Mouse (Mus musculus): ENCODE data around the gene Reps2.

The Reps2 gene

GRCm38 (mm10) chrX:162589173-162589805, 54.2 kb downstream of the Reps2 start:
- no peak for DNase-seq (ENCODE audit: low read depth)

DNA sequence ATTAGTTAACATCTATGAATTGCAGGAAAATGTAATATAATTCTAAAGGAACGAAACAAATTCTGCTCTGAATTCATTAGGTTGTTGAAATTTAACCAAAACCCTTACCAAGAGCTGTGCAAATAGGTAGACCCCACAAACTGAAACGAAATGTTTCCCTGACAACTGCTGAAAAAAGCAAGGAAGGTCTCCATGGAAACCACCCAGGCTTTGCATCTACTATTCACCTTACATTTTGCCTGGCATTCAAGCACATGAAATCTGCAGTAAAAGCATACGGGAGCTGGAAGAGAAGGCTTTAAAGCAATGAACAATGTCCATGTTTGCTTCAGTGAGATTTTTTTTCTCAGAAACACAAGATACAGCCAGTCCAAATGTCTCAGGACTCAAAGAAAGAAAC, 59.1 kb downstream of the Reps2 start:
- DNase-seq (ENCODE audit: low read depth), result no peak

- DNase-seq (ENCODE audit: low read depth), result no peak
These were observed 62.9 kb downstream of the Reps2 start for GRCm38 (mm10) chrX:162580521-162580920.

DNA sequence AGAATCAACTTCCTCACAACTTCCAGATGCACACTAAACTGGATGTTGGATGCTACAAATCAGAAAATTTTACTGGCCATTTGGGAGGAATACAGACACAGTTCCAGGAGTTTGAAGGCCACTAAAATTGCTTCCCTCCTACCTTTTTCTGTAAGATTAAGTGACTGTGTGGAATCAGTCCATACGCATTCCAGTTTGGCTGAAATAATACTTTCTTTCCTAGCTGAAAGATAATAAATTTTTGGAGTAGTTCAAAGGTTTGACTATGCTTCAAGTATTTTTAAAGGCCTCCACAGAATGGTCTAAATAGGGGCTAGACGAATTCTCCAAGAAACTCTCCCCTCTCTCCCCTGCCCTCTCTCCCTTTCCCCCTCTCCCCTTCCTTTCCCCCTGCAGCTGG, 75.0 kb downstream of the Reps2 start:
- no peak for DNase-seq (ENCODE audit: low read depth)

DNA sequence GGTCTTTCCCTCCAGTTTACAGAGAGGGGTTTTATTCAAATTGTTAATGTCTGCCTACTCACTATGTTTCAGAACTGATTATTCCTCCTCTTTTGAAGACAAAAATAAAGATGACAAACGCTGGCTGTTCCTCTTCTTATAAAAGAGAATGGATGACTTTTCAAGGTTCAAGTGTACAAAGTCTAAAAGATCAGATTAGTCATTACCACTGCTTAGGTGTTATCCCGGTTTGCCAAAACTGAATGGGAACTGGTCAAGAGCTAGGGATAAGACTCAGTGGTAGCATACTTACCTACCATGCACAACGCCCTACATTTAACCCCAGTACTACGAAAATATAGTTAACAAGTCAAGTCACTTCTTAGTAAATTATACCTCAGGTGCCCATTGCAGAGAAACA, 77.9 kb downstream of the Reps2 start:
- DNase-seq (ENCODE audit: low read depth), result no peak

DNA sequence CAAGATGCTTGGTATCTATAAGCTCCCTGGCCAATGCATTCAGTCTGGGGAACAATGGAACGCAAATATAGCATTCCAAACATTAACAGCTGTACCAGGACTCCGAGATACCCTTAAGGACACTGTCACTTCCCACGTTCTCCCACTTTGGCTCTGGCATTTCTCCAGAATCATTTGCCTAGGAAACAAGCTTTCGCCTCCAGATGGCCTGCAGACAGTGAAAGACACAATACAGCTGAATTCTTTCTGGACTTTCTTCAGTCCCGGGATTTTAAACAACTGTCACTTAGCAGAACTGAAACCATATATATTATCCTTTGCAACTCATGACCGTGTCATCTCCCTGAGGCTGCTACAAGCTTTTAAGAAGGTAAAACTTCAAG, 87.0 kb downstream of the Reps2 start:
- DNase-seq (ENCODE audit: low read depth), result no peak

DNA sequence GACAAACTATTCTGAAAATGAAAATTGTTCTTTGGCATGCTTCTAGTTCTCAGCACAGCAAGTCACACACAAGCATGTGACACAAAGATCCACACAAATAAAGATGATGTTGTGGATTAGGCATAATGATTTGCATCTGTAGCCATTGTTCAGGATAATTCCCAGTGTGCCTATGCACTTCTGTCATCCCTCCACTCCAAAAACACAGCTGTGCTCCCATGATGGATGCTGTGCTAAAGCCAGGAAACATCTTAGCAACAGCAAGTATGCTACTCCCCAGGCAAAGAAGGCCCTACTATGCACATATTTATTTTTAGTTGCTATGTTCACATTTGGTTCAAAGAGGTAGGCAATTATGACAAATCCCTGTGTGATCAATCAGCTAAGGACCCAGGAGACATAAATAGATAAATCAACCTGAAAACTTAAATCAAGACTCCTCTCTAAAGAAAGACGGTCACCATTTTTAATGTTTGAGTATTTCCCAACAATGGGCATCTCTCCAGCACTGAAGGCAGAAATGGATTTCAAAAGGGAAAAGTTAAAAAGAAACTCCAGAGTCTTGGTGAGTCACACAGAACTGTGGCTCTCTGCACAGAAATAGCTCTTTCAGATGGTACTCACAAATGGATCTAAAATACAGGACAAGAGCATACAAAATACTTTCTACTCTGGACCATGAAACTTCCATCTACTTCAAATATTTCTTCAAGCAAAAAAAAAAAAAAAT, 87.6 kb downstream of the Reps2 start:
- DNase-seq (ENCODE audit: low read depth), result peak; percentile 40

GRCm38 (mm10) chrX:162554513-162554912, 88.9 kb downstream of the Reps2 start:
- DNase-seq (ENCODE audit: low read depth), result no peak

DNA sequence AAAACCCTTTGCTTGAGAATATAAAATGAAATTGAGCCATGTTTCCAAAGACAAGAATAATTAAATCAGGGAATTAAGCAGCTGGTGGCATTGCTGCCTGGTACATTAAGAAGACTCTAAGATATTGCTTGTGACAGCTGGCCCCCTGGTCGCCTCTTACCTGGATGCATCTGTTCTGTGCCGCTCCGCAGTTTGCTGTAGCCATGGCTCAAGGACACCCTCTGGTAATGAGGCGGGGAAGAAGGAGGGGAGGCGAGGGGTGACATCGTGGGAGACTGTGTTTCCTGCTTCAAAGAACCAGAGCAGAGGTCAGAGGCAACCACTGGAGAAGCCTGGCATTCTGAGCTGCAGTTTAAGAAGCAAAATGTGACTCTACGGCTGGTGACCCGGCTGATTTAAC, 91.1 kb downstream of the Reps2 start:
- no peak for DNase-seq (ENCODE audit: low read depth)

DNA sequence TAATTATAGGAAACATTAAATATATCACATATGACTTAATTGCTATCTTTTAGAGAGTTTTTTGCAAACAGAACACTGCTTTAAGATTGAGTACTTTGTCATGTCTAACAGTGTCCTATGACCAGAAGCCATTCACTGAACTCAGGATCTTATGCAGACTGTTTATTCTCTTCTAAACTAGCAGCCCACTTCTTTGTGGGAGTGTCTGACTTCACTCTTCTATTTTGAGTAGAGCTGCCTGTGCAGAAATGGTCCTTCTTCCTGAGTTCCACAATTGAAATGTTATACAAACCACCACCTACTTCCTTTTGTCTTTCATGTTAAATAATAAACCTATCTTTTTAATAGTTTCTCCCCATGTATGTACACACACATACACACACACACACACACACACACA, 98.4 kb downstream of the Reps2 start:
- no peak for DNase-seq (ENCODE audit: low read depth)

GRCm38 (mm10) chrX:162542576-162543227, 100.7 kb downstream of the Reps2 start:
- no peak for DNase-seq (ENCODE audit: low read depth)

DNA sequence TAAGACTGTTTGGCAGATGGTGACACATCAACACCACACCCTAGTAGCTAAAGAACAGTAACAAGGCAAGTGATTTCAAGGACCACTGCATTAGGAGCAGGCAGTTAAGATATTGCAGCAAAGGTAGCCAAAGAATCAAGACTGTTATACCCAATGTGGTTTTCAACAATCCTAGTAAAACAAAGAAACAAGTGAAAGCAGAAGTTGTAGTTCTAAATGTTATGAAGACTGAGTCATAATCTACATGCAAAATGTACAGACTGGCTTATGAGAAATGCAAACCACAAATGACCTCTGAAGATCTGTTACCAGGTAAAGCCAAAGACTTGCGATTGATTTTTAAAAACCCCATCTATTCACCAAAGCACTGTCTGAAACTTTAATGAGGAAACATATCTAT, 101.5 kb downstream of the Reps2 start:
- no peak for DNase-seq (ENCODE audit: low read depth)

DNA sequence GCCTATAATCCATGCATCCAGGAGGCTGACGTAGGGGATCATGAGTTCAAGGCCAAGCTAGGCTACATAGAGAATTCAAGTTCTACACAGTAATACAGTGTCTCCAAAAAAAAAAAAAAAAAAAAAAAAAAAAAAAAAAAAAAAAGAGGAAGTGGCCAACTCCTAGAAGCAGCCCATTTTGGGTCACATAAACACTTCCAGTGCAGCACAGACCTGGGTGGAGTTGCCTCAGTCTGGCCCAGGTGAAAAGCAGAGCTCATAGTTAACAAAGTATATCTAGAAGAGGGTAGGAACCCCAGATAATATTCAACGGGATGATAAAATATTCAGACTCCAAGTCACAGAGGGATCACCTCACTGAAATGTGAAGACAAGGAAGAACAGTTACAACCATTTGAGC, 112.4 kb downstream of the Reps2 start:
- no peak for DNase-seq (ENCODE audit: low read depth)

- DNase-seq (ENCODE audit: low read depth), result no peak
These were observed 116.2 kb downstream of the Reps2 start for GRCm38 (mm10) chrX:162527240-162527639.

DNA sequence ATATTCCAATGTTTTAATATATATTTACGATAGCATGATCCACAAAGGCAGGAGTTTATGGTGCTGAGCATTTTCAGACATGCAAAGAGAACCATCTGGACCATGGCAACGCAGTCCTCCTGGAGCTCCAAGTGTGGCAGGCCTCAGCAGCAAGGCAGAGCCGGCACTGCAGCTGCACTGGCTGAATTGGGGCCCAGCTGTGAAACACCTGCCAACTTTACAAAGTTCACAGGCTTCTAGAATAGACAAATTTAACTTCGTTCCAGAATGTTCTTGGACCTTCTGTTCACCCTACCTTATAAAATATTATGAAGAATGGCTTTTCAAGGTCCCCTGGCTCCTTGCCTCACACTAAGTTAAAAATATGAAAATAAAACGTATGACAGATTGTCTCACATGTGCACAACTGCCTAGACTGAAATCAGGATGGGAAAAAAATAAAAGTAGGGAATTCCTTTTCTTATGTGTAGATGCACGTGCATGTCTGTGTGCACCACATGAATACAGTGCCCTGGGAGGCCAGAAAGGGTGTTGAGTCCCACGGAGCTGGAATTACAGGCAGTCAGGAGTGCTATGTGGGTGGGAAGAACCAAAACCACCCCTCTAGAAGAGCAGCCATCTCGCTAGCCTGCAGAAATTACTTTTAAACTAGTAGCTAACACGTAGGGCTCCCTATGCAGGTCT, 121.5 kb downstream of the Reps2 start:
- no peak for DNase-seq (ENCODE audit: low read depth)

DNA sequence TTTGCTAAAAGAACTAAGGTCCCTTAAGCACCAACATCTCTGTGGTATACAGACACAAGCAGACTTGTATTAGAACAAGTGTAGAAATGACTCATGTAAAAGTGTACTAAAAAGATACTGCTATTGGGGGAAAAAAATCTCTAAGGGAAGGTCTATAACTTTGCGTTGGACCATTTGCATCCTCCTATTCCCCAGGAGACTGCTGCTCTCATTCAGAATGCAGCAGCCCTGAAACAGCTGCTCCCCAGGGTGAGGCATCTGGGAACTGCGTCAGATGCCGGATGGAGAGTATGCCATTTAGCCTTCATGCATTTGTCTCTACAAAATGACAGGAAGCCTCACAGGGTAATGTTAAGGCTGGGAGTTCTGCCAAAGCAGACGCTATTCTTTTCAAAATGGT, 122.3 kb downstream of the Reps2 start:
- DNase-seq (ENCODE audit: low read depth), result no peak

GRCm38 (mm10) chrX:162520374-162520773, 123.1 kb downstream of the Reps2 start:
- no peak for DNase-seq (ENCODE audit: low read depth)

DNA sequence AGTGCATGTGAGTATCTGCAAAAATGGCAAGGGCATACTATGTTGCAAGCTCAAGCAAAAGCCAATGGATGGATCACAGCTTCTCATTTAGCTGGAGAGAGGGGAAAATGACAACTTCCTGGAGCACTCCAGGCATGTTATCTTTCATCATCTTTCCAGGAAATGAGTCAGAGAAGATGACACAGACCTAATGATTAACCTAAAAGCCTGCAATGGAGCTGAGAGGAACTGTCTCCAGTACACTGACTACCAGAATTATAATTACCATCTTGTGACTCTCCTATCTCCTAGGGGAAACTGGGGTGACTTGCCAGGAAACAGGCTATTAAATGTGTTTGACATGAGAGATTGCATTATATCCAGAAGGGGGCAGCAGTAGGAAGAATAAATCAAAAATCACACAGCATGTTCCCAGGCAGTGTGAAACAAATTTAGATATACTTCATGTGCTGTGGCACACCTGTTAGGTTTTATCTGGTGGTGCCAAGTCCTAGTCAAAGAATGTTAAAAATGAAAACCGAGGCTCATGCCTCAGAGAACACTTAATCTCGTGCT, 132.9 kb downstream of the Reps2 start:
- no peak for DNase-seq (ENCODE audit: low read depth)

GRCm38 (mm10) chrX:162505186-162505585, 138.3 kb downstream of the Reps2 start:
- no peak for DNase-seq (ENCODE audit: low read depth)

DNA sequence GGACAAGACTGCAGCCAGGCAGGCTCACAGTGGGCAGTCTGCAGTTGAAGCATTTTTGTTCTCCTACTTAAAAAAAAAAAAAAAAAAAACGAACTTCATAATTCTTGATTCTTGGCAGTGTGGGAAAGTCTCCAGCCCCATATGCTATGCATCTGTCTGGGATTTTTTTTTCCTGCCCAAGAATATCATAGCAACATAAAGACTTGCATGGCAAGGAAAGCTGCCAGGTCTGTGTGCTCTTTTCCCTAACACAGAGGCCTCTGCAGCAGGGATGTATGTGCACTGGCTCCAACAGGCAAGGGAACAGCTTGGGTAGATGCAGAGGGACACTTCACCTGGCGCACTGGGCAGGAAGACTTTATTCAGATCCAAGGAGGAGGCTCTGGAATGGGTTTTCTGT, 140.0 kb downstream of the Reps2 start:
- DNase-seq (ENCODE audit: low read depth), result no peak

DNA sequence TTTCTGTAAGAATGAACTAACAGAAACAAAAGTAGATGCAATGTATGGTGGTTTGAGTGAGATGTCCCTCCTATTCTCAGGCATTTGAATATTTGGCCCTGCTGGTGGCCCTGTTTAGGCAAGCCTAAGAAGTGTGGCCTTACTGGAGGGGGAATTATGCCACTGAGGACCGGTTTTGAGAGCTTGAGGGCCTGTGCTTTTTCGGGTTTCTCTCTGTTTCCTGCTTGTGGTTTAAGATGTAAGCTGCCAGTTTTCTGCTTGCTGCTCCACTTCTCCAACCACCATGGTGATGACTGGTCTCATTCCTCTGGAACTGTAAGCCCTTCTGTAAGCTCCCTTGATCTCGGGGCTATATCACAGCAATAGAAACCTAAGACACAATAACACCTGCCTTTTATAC, 142.5 kb downstream of the Reps2 start:
- DNase-seq (ENCODE audit: low read depth), result no peak

GRCm38 (mm10) chrX:162496485-162496884, 147.0 kb downstream of the Reps2 start:
- DNase-seq (ENCODE audit: low read depth), result no peak

DNA sequence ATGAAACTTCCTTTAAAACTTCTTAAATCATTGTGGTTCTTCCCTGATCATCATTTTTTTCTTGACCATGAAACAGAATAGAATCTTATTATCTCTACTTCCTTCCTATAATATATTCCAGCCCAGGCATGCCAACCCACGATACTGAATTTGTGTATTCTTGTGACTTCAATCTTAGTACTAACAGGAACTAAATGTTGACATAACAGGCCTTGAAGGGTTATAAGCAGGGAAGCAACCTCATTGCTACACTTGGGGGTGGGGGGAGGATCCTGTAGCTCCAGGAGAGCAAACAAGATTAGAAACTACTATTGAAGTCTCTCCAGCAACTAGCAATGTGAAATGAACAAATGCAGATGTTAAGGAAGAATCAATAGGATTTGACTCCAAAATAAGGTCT, 154.8 kb downstream of the Reps2 start:
- no peak for DNase-seq (ENCODE audit: low read depth)
